Mouse (Mus musculus): ENCODE results near the gene Memo1. TPM values are rescaled to one million over a fixed set of nuclear protein-coding genes. Genes with fewer than 3 reads are reported as not detected.

The Memo1 gene
- polyA plus RNA-seq, 1 experiment, result 18.4 TPM

DNA sequence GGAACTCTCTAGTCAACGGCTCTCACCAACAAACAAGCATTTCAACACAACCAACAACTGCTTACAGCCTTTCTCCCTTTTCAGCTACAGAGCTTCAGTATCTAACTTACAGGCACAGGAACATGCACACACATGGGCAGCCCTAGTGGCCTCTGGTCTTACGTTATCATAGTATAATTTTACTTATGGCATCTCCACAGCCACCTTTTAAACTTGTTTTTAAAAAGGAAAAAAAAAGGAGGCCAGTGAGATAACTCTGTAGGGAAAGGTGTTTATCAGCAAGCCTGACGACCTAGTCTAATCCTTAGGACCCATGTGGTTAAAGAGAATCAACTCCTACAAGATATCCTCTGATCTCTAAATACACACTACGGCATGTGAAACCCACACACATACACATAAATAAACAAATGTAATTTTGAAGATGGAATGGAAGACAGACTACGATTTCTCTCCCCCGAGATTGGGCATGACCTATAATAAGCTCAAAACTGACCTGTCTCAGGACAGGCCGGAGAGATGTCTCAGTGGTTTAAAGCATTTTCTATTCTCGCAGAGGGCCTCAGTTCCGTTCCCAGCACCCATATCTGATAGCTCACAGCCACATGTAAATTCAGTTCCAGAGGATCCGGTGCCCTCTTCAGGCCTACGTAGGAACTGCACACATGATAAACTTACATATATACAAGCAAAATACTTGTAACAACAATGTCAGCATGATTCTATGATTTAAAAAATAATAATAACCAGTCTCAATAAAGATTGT, 27.7 kb downstream of the Memo1 start:
- H3K27me3 ChIP-seq (ENCODE audit: control insufficient read depth), result no peaks in the 10 kb centered on the region
- H3K4me1 ChIP-seq (ENCODE audit: control insufficient read depth), result peaks cover 85% of the 10 kb centered on the region
- H3K36me3 ChIP-seq (ENCODE audit: control insufficient read depth), result peaks cover 68% of the 10 kb centered on the region
- H3K9me3 ChIP-seq (ENCODE audit: control insufficient read depth, low read length), result peaks cover 19% of the 10 kb centered on the region
- TF ChIP-seq TAL1 (IDR thresholded peaks at IDR 0.05; ENCODE audit: low read length) (peak; percentile 71), GATA1 (IDR thresholded peaks at IDR 0.05; ENCODE audit: low read length) (peak; percentile 77)
- H3K4me3 ChIP-seq (replicated peaks), result peak overlapping the region; percentile 19

DNA sequence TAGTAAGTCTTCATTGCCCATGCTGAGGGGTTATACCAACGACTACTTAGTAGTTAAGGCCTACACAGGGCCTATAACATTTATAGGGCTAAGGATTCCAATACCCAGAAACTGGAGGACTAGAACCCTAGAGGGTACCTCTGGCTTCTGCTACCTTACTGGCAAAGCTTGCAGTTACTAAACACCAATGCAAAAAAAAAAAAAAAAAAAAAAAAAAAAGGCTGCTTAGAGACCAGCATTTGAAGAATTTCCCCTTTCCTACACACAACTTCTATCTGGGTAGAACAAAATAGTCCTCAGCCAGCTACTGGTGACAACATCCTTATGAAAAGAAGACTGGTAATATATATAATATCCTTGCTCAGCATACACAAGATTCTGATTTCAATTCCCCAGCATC, 29.7 kb downstream of the Memo1 start:
- TF ChIP-seq TAL1 (IDR thresholded peaks at IDR 0.05; ENCODE audit: low read length), result no peak
- no peak overlapping the region for H3K4me3 ChIP-seq (replicated peaks)
- H3K4me1 ChIP-seq (ENCODE audit: control insufficient read depth), result peaks cover 81% of the 10 kb centered on the region
- no peaks in the 10 kb centered on the region for H3K27me3 ChIP-seq (ENCODE audit: control insufficient read depth)
- peaks cover 65% of the 10 kb centered on the region for H3K36me3 ChIP-seq (ENCODE audit: control insufficient read depth)
- H3K9me3 ChIP-seq (ENCODE audit: control insufficient read depth, low read length), result peaks cover 19% of the 10 kb centered on the region

DNA sequence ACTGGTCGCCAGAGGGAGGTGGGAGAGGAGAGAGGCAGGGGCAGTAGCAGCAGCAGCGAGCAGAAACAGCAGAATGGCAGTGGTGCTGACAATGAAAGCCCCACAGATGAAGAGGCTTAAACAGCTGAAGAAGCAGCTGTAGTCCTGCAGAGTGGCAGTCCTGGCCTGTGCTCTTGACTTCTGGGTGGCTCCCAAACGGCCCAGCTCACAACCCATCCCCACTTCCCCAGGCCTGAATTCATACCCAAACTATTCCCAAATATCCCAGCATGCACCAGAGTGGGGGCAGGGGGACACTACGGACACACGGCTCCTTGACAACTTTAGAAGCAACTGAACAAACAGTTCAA, 30.2 kb downstream of the Memo1 start:
- TF ChIP-seq TAL1 (IDR thresholded peaks at IDR 0.05; ENCODE audit: low read length) (no peak), GATA1 (IDR thresholded peaks at IDR 0.05; ENCODE audit: low read length) (no peak)
- no peak overlapping the region for H3K4me3 ChIP-seq (replicated peaks)
- H3K9me3 ChIP-seq (ENCODE audit: control insufficient read depth, low read length), result peaks cover 19% of the 10 kb centered on the region
- H3K4me1 ChIP-seq (ENCODE audit: control insufficient read depth), result peaks cover 78% of the 10 kb centered on the region
- no peaks in the 10 kb centered on the region for H3K27me3 ChIP-seq (ENCODE audit: control insufficient read depth)
- peaks cover 61% of the 10 kb centered on the region for H3K36me3 ChIP-seq (ENCODE audit: control insufficient read depth)

DNA sequence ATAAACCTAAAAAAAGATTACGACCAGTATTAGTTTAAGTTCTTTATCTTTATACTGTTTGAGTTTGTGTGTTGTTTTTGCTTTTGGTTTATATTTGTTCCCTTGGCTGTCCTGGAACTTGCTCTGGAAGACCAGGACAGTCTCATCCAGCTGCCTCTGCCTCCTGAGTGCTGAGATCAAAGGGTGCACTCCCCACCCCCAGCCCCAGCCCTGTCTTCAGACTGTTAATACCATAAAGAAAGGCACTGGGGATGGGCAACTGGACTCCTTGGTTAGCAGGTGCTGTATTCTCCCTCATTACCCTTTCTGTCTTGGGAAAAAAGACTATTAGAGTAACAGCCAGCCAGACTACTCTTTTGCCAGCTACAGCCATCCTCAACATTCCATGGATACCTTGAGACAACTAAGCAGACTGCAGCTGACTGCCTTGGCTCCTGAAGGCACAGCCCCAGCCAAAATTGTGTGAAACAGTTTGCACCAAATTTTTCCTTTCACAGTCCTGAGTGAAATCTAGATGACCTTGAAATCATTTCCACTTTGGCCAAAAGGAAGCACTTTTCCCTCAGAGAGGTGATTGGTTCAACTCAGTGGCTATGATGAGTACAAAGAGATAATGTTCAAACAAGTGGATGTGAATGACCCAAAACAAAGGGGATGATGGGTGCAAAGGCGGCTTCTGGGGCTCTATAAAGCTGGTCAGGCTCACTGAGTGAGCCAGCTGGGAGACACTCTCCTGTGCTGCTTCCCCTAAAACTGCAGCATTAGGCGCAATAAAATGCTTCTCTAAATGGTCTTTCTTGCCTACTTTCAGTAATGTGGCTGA, 30.8 kb downstream of the Memo1 start:
- TF ChIP-seq TAL1 (IDR thresholded peaks at IDR 0.05; ENCODE audit: low read length) (no peak), GATA1 (IDR thresholded peaks at IDR 0.05; ENCODE audit: low read length) (no peak)

DNA sequence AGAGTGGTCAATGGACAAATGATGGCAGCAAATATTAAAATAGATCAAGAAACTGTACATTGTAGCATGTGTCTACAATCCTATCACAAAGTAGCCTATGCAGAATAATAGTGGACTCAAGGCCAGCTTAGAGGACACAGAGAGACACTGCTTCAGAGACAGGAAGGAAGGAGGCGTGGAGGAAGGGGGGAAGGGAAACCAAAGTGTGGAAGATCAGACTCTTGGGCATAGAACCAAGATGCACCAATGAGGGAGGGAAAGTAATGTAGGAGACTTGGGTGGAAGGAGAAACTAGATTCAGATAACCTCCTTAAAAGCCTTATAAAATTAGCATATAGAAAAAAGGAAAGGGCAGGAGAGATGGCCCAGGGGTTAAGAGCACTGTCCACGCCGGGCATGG, 32.9 kb downstream of the Memo1 start:
- peaks cover 55% of the 10 kb centered on the region for H3K36me3 ChIP-seq (ENCODE audit: control insufficient read depth)
- H3K4me1 ChIP-seq (ENCODE audit: control insufficient read depth), result peaks cover 58% of the 10 kb centered on the region
- H3K9me3 ChIP-seq (ENCODE audit: control insufficient read depth, low read length), result no peaks in the 10 kb centered on the region
- H3K27me3 ChIP-seq (ENCODE audit: control insufficient read depth), result no peaks in the 10 kb centered on the region
- TF ChIP-seq TAL1 (IDR thresholded peaks at IDR 0.05; ENCODE audit: low read length) (no peak), GATA1 (IDR thresholded peaks at IDR 0.05; ENCODE audit: low read length) (no peak)
- H3K4me3 ChIP-seq (replicated peaks), result no peak overlapping the region

More for the DNA sequence above, 30.8 kb downstream of the Memo1 start:
- Histone ChIP-seq H3K4me1 (ENCODE audit: control insufficient read depth) (peaks cover 74% of the 10 kb centered on the region), H3K4me3 (replicated peaks) (no peak overlapping the region), H3K36me3 (ENCODE audit: control insufficient read depth) (peaks cover 58% of the 10 kb centered on the region), H3K9me3 (ENCODE audit: control insufficient read depth, low read length) (peaks cover 19% of the 10 kb centered on the region), H3K27me3 (ENCODE audit: control insufficient read depth) (no peaks in the 10 kb centered on the region)

DNA sequence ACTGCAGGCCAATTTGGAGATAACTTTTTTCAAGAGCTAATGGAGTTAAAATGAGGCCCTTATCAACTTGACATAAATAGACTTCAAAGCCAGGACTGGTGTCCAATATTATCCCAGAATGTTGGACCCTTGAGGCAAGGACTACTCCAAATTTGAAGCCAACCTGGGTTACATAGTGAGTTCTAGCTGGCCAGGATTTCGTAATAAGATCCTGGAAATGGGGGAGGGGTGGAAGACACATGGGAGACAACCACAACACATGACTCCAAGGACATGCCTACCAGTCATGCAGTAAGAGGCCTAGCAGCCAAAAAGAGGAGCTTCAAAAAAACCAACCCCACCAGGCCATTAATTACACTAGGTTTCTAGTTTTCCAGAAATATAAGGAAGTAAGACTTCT, 50.0 kb downstream of the Memo1 start:
- Histone ChIP-seq H3K4me3 (replicated peaks) (no peak overlapping the region), H3K27me3 (ENCODE audit: control insufficient read depth) (no peaks in the 10 kb centered on the region), H3K36me3 (ENCODE audit: control insufficient read depth) (peaks cover 68% of the 10 kb centered on the region), H3K9me3 (ENCODE audit: control insufficient read depth, low read length) (no peaks in the 10 kb centered on the region), H3K4me1 (ENCODE audit: control insufficient read depth) (peaks cover 10% of the 10 kb centered on the region)
- TF ChIP-seq TAL1 (IDR thresholded peaks at IDR 0.05; ENCODE audit: low read length), result no peak
- no peak for TF ChIP-seq GATA1 (IDR thresholded peaks at IDR 0.05; ENCODE audit: low read length)

DNA sequence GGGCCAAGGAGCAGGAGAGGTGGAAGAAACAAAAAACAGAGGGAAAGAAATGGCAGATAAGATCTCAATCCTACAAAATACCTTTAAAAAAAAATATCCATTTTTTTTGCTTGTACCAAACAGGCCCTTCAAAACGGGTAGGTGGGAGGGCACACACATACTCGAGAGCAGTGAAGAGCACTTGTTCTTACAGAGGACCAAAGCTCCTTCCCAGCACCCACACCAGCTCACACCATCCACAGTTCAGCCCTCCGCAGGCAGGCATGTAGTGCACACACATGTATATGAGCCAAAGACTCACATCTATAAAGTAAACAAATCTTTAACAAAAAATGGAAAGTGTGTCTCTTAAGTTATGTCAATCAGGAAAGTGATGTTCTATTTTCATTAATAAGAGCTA, 52.5 kb downstream of the Memo1 start:
- Histone ChIP-seq H3K9me3 (ENCODE audit: control insufficient read depth, low read length) (no peaks in the 10 kb centered on the region), H3K4me3 (replicated peaks) (no peak overlapping the region), H3K36me3 (ENCODE audit: control insufficient read depth) (peaks cover 75% of the 10 kb centered on the region), H3K27me3 (ENCODE audit: control insufficient read depth) (no peaks in the 10 kb centered on the region), H3K4me1 (ENCODE audit: control insufficient read depth) (peaks cover 15% of the 10 kb centered on the region)
- no peak for TF ChIP-seq TAL1 (IDR thresholded peaks at IDR 0.05; ENCODE audit: low read length)

DNA sequence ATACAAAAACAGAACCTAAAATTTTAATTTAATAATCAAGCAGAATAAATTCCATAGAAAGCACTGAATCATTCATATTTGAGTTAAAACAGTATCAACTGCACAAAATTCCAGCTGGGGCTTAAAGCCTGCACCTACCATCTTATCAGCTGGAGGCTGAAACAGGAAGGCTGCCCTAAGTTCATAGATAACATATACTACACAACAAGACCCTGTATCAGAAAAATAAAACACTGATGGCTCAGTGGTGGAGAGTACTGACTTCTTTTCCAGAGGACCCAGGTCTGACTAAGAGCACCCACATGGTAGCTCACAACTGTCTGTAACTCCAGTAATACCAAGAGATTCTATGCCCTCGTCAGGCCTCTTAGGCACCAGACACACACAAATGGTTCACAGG, 55.0 kb downstream of the Memo1 start:
- TF ChIP-seq GATA1 (IDR thresholded peaks at IDR 0.05; ENCODE audit: low read length) (no peak), TAL1 (IDR thresholded peaks at IDR 0.05; ENCODE audit: low read length) (no peak)
- Histone ChIP-seq H3K27me3 (ENCODE audit: control insufficient read depth) (no peaks in the 10 kb centered on the region), H3K36me3 (ENCODE audit: control insufficient read depth) (peaks cover 85% of the 10 kb centered on the region), H3K4me3 (replicated peaks) (no peak overlapping the region), H3K4me1 (ENCODE audit: control insufficient read depth) (peaks cover 14% of the 10 kb centered on the region), H3K9me3 (ENCODE audit: control insufficient read depth, low read length) (no peaks in the 10 kb centered on the region)

DNA sequence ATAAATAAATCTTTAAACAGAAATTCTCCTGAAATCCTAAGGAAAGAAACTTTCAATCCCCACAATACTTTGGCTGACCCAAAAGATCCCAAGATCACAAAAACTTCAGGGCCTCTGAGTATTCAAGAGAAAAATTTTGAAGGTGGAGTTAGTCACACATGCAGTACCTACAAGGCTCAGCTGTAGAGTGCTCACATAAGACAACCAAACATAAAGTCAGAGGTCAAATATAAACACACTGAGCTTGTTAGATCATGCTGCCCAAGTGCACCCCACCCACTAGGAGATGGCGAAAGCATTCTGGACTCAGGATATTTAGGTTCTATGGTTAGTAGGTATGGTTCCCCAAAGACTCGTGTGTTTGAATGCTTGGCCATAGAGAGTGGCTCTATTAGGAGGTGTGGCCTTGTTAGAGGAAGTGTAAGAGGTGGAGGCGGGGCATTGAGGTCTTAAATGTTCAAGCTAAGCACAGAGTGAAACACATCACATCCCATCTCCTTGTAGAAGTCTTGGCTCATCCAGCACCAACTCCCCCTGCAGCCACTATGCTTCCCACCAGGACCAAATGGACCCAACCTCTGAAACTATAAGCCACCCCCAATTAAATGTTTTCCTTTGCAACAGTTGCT, 67.1 kb downstream of the Memo1 start:
- no peaks in the 10 kb centered on the region for H3K4me1 ChIP-seq (ENCODE audit: control insufficient read depth)
- TF ChIP-seq TAL1 (IDR thresholded peaks at IDR 0.05; ENCODE audit: low read length), result no peak
- no peak for TF ChIP-seq GATA1 (IDR thresholded peaks at IDR 0.05; ENCODE audit: low read length)
- H3K36me3 ChIP-seq (ENCODE audit: control insufficient read depth), result peaks cover 62% of the 10 kb centered on the region
- no peaks in the 10 kb centered on the region for H3K27me3 ChIP-seq (ENCODE audit: control insufficient read depth)
- no peak overlapping the region for H3K4me3 ChIP-seq (replicated peaks)
- H3K9me3 ChIP-seq (ENCODE audit: control insufficient read depth, low read length), result no peaks in the 10 kb centered on the region

Data from erythroblast, embryonic 14.5 days (primary cell).